Mouse (Mus musculus): ENCODE results near the gene Eif2b4.

- TF ChIP-seq TCF12 (IDR thresholded peaks at IDR 0.05; ENCODE audit: insufficient read depth, poor library complexity, severe bottlenecking) (no peak), POLR2A (IDR thresholded peaks at IDR 0.05; ENCODE audit: insufficient read length, low read depth) (no peak), POLR2AphosphoS2 (IDR thresholded peaks at IDR 0.05; ENCODE audit: insufficient read length, low read depth) (no peak), CEBPB (IDR thresholded peaks at IDR 0.05; ENCODE audit: insufficient read depth, poor library complexity, severe bottlenecking) (no peak), MYOD1 (IDR thresholded peaks at IDR 0.05; ENCODE audit: control insufficient read depth in 1 of 3, insufficient read length in 2 of 3, low read depth in 2 of 3) (no peak), USF1 (IDR thresholded peaks at IDR 0.05; ENCODE audit: low read depth) (no peak)
Observed at GRCm38 (mm10) chr5:31219911-31220447, 26.7 kb upstream of the Eif2b4 start.

Measured in myocyte (in vitro differentiated cells).